In genomic region chr15:93857336-93857901, GRCm38 (mm10) we compare ENCODE assay signal across 15 mouse cellular contexts.
"Had no signal": no experiment of that assay in that cellular context is flagged by ENCODE, and none has a peak within 500 bp of the region (broad histone marks: within the 10 kb centered on the region; RNA-seq: fewer than 3 reads in every experiment).

No protein-coding gene starts in this region.

- H3K9me3 ChIP-seq: liver, embryonic 13.5 days; lung, embryonic 15.5 days; midbrain, embryonic 15.5 days; neural tube, embryonic 12.5 days had no signal

- H3K36me3 ChIP-seq: liver, embryonic 13.5 days; lung, embryonic 15.5 days; midbrain, embryonic 15.5 days; neural tube, embryonic 12.5 days had no signal

- H3K27ac ChIP-seq: liver, embryonic 13.5 days; lung, embryonic 15.5 days; macrophage; midbrain, embryonic 15.5 days; neural tube, embryonic 12.5 days; stomach, postnatal 0 days had no signal

- H3K4me1 ChIP-seq: liver, embryonic 13.5 days; lung, embryonic 15.5 days; midbrain, embryonic 15.5 days; neural tube, embryonic 12.5 days had no signal

- H3K4me3 ChIP-seq: liver, embryonic 13.5 days; lung, embryonic 15.5 days; megakaryocyte, embryonic 14.5 days; midbrain, embryonic 15.5 days; neural tube, embryonic 12.5 days had no signal

- H3K4me2 ChIP-seq: liver, embryonic 13.5 days; lung, embryonic 15.5 days; midbrain, embryonic 11.5 days; midbrain, embryonic 15.5 days; neural tube, embryonic 12.5 days had no signal

- H3K9ac ChIP-seq: liver, embryonic 13.5 days; liver, postnatal 0 days; lung, embryonic 15.5 days; midbrain, embryonic 15.5 days; neural tube, embryonic 12.5 days had no signal

- DNase-seq: kidney, adult 8-10 months; kidney, postnatal 25 days; layer of hippocampus, adult 9-11 months; liver; liver, embryonic 13.5 days; liver, postnatal 0 days; lung, postnatal 14 days had no signal

- H3K27me3 ChIP-seq: liver, embryonic 13.5 days; lung, embryonic 15.5 days; megakaryocyte, embryonic 14.5 days; midbrain, embryonic 15.5 days; neural tube, embryonic 12.5 days had no signal

- ATAC-seq: intestine, embryonic 16.5 days; liver, postnatal 0 days; midbrain, embryonic 15.5 days had no signal
